Mouse (Mus musculus) spleen, postnatal 0 days (tissue): ENCODE results near the gene Akr1c21. TPM values are rescaled to one million over a fixed set of nuclear protein-coding genes. Genes with fewer than 3 reads are reported as not detected.

Source experiments
- polyA plus RNA-seq: library from polyadenylated mRNA; unstranded; fragments of >200 nt; fragmentation: Nextera tagmentation; extraction: Ambion mirVana; gene quantifications from 2 replicates; pipeline ENCODE4 v1.2.1, GENCODE M21; 2015

The Akr1c21 gene
- polyA plus RNA-seq, result 0.13 TPM in 1 of 2 replicates, not detected in the other

GRCm38 (mm10) chr13:4573871-4574270 lies at the start of gene Akr1c21:
Akr1c21 (plus strand) TSS chr13:4574075.

GRCm38 (mm10) chr13:4608961-4609409 lies 35.1 kb downstream of the Akr1c21 start, which contains the start of gene Akr1e1:
Akr1e1 (minus strand) TSS chr13:4609174.

Other genes with a start within 250 kb of the Akr1c21 start
- not detected in 2 replicates for gene Akr1c6, start 139.8 kb upstream of the Akr1c21 start, polyA plus RNA-seq
- not detected in 2 replicates for gene Akr1c20, start 50.7 kb upstream of the Akr1c21 start, polyA plus RNA-seq
- gene Akr1e1, start 35.1 kb downstream of the Akr1c21 start, polyA plus RNA-seq, result 13.4 and 14.2 TPM in 2 replicates